Mouse (Mus musculus): ENCODE results near the gene Gldc. TPM values are rescaled to one million over a fixed set of nuclear protein-coding genes. Genes with fewer than 3 reads are reported as not detected.
"Not testable (repeated sequence)": the region's sequence is repeated elsewhere in the genome, so short reads cannot be mapped to it uniquely, and the experiment has no call there.

The Gldc gene
- total RNA-seq (2021): under 1 TPM in 1 of 2 experiments, not detected in 1; 0.11 TPM
- long read RNA-seq, experiment 1: 0 reads
- long read RNA-seq, experiment 2: 0 reads

GRCm38 (mm10) chr19:30174919-30175571, at the start of gene Gldc:
Gene Gldc, minus strand, starts transcription at chr19:30175429.
- peak; percentile 11 for DNase-seq

GRCm38 (mm10) chr19:30222593-30222992, 47.4 kb upstream of the Gldc start:
- DNase-seq: not testable (repeated sequence)

GRCm38 (mm10) chr19:30217335-30217734, 42.1 kb upstream of the Gldc start:
- no peak for DNase-seq

GRCm38 (mm10) chr19:30216186-30216585, 41.0 kb upstream of the Gldc start:
- DNase-seq: no peak

- DNase-seq: not testable (repeated sequence)
These were observed 40.5 kb upstream of the Gldc start for GRCm38 (mm10) chr19:30215736-30216135.

- no peak for DNase-seq
These were observed 38.8 kb upstream of the Gldc start for GRCm38 (mm10) chr19:30214026-30214425.

GRCm38 (mm10) chr19:30209006-30209405, 33.8 kb upstream of the Gldc start:
- not testable (repeated sequence) for DNase-seq

- DNase-seq: no peak
These were observed 31.8 kb upstream of the Gldc start for GRCm38 (mm10) chr19:30206981-30207380.

- DNase-seq: no peak
These were observed 30.6 kb upstream of the Gldc start for GRCm38 (mm10) chr19:30205874-30206273.

- no peak for DNase-seq
These were observed 30.1 kb upstream of the Gldc start for GRCm38 (mm10) chr19:30205159-30205816.

GRCm38 (mm10) chr19:30202177-30202576, 26.9 kb upstream of the Gldc start:
- no peak for DNase-seq

- DNase-seq: no peak
These were observed 19.8 kb upstream of the Gldc start for GRCm38 (mm10) chr19:30194999-30195398.

GRCm38 (mm10) chr19:30187232-30187631, 12.0 kb upstream of the Gldc start:
- no peak for DNase-seq

GRCm38 (mm10) chr19:30185536-30185935, 10.3 kb upstream of the Gldc start:
- no peak for DNase-seq

- no peak for DNase-seq
These were observed 4.8 kb upstream of the Gldc start for GRCm38 (mm10) chr19:30179979-30180378.

GRCm38 (mm10) chr19:30174074-30174670, 1.1 kb downstream of the Gldc start:
- DNase-seq: no peak

GRCm38 (mm10) chr19:30171346-30172055, 3.7 kb downstream of the Gldc start:
- no peak for DNase-seq

GRCm38 (mm10) chr19:30170319-30170718, 4.9 kb downstream of the Gldc start:
- DNase-seq: no peak

GRCm38 (mm10) chr19:30166801-30167505, 8.3 kb downstream of the Gldc start:
- DNase-seq: no peak

GRCm38 (mm10) chr19:30164228-30164627, 11.0 kb downstream of the Gldc start:
- no peak for DNase-seq

GRCm38 (mm10) chr19:30162808-30163207, 12.4 kb downstream of the Gldc start:
- no peak for DNase-seq

GRCm38 (mm10) chr19:30160021-30160420, 15.2 kb downstream of the Gldc start:
- no peak for DNase-seq

Data from gastrocnemius, postnatal 25 days (tissue).